Mouse (Mus musculus) liver, postnatal 0 days (tissue): ENCODE measurements around the gene Gpr26. TPM values are rescaled to one million over a fixed set of nuclear protein-coding genes. Genes with fewer than 3 reads are reported as not detected.

Source experiments
- ATAC-seq: fragments of 200-750 bp; cut with Nextera tagmentation; 2 replicates; pipeline ENCODE4 v1.8.0; 2017; ENCODE audit warnings: mild to moderate bottlenecking, moderate library complexity
- DNase-seq: peaks from one replicate; pipeline ENCODE4 v3.0.0-alpha.2; 2016
- H3K27ac ChIP-seq: fragments of 300-500 bp; sonication (generic); 2 replicates; pipeline ENCODE4 v1.5.1; 2014; ENCODE audit warnings: antibody characterized with exemption, moderate library complexity, mild to moderate bottlenecking, low read depth
- H3K27me3 ChIP-seq: fragments of 300-500 bp; sonication (generic); 2 replicates; pipeline ENCODE4 v1.6.1; 2014; ENCODE audit warnings: low read length, control low read depth, mixed read lengths; ENCODE audit not compliant: insufficient read depth
- H3K36me3 ChIP-seq: fragments of 300-500 bp; sonication (generic); replicated peaks from 2 replicates; pipeline ENCODE4 v1.6.1; 2014; ENCODE audit warnings: mild to moderate bottlenecking, control low read depth, low read length, moderate library complexity, mixed read lengths; ENCODE audit not compliant: insufficient read depth
- H3K4me1 ChIP-seq: fragments of 300-500 bp; sonication (generic); 2 replicates; pipeline ENCODE4 v1.6.1; 2014; ENCODE audit warnings: antibody characterized with exemption, mild to moderate bottlenecking, control low read depth; ENCODE audit not compliant: insufficient read depth
- H3K4me2 ChIP-seq: fragments of 300-500 bp; sonication (generic); 2 replicates; pipeline ENCODE4 v1.6.1; 2014; ENCODE audit warnings: low read depth, mild to moderate bottlenecking, low read length, moderate library complexity, mixed read lengths
- H3K4me3 ChIP-seq: fragments of 300-500 bp; sonication (generic); 2 replicates; pipeline ENCODE4 v1.5.1; 2014; ENCODE audit warnings: low read depth, low read length
- H3K9ac ChIP-seq: fragments of 300-500 bp; sonication (generic); replicated peaks from 2 replicates; pipeline ENCODE4 v1.6.1; 2014; ENCODE audit warnings: mild to moderate bottlenecking, moderate library complexity
- H3K9me3 ChIP-seq: fragments of 300-500 bp; sonication (generic); 2 replicates; pipeline ENCODE4 v1.6.1; 2016; ENCODE audit warnings: mild to moderate bottlenecking, control low read depth, low read length, mixed read lengths
- CTCF ChIP-seq: sonication (generic); IDR thresholded peaks from 2 replicates; pipeline ENCODE4 v1.5.1; 2016; ENCODE audit warnings: antibody characterized with exemption, low read depth
- EP300 ChIP-seq: IDR thresholded peaks from 2 replicates; pipeline ENCODE4 v1.6.1; 2016; ENCODE audit warnings: antibody characterized with exemption, low read depth, mild to moderate bottlenecking
- WGBS: fragments of 180-500 bp; shearing (Covaris S2); extraction: QIAGEN DNeasy Blood & Tissue Kit; methylation state at CpG from one replicate; pipeline ENCODE4 v1.1.7; 2014; ENCODE audit not compliant: insufficient replicate concordance; 5-methylcytosine and 5-hydroxymethylcytosine counted together
- polyA plus RNA-seq: library from polyadenylated mRNA; unstranded; fragments of >200 nt; fragmentation: Nextera tagmentation; extraction: Ambion mirVana; gene quantifications from 2 replicates; pipeline ENCODE4 v1.2.1, GENCODE M21; 2015

Gene Gpr26
- polyA plus RNA-seq, 1 experiment from 2014 or later, result not detected

- ATAC-seq (no peak), DNase-seq (no peak)
- Histone ChIP-seq H3K9me3 (no peaks in the 10 kb centered on the region), H3K27me3 (no peaks in the 10 kb centered on the region), H3K36me3 (no peaks in the 10 kb centered on the region), H3K27ac (no peak overlapping the region), H3K4me3 (no peak overlapping the region), H3K4me1 (no peaks in the 10 kb centered on the region), H3K4me2 (no peak overlapping the region), H3K9ac (no peak overlapping the region)
- no peak for TF ChIP-seq EP300
- TF ChIP-seq CTCF, result no peak
- WGBS, result 8% methylated on average over 3 of the region's 3 CpGs
Measured at GRCm38 (mm10) chr7:132015193-132015592, 48.9 kb downstream of the Gpr26 start.

GRCm38 (mm10) chr7:132015933-132016332 is 49.7 kb downstream of the Gpr26 start:
- Histone ChIP-seq H3K4me3 (no peak overlapping the region), H3K27me3 (no peaks in the 10 kb centered on the region), H3K36me3 (no peaks in the 10 kb centered on the region), H3K9me3 (no peaks in the 10 kb centered on the region), H3K4me1 (no peaks in the 10 kb centered on the region), H3K4me2 (no peak overlapping the region), H3K9ac (no peak overlapping the region), H3K27ac (no peak overlapping the region)
- 68% methylated on average over 3 of the region's 3 CpGs for WGBS
- no peak for ATAC-seq
- no peak for DNase-seq
- no peak for TF ChIP-seq EP300
- no peak for TF ChIP-seq CTCF

GRCm38 (mm10) chr7:132025591-132025990 is 59.3 kb downstream of the Gpr26 start:
- ATAC-seq (no peak), DNase-seq (no peak)
- Histone ChIP-seq H3K36me3 (no peaks in the 10 kb centered on the region), H3K27ac (no peak overlapping the region), H3K27me3 (no peaks in the 10 kb centered on the region), H3K4me3 (no peak overlapping the region), H3K9ac (no peak overlapping the region), H3K4me2 (no peak overlapping the region), H3K4me1 (no peaks in the 10 kb centered on the region), H3K9me3 (no peaks in the 10 kb centered on the region)
- no peak for TF ChIP-seq EP300
- no peak for TF ChIP-seq CTCF
- WGBS, result 51% methylated on average over 6 of the region's 6 CpGs

- Histone ChIP-seq H3K9ac (no peak overlapping the region), H3K27me3 (no peaks in the 10 kb centered on the region), H3K4me1 (no peaks in the 10 kb centered on the region), H3K4me2 (no peak overlapping the region), H3K4me3 (no peak overlapping the region), H3K36me3 (no peaks in the 10 kb centered on the region), H3K9me3 (no peaks in the 10 kb centered on the region), H3K27ac (no peak overlapping the region)
- no peak for TF ChIP-seq EP300
- TF ChIP-seq CTCF, result no peak
- DNase-seq (no peak), ATAC-seq (no peak)
- 57% methylated on average over 6 of the region's 6 CpGs for WGBS
Measured at GRCm38 (mm10) chr7:132026671-132027070, 60.4 kb downstream of the Gpr26 start.

GRCm38 (mm10) chr7:132031940-132032531 is 65.8 kb downstream of the Gpr26 start:
- H3K27me3 ChIP-seq, result no peaks in the 10 kb centered on the region
- no peaks in the 10 kb centered on the region for H3K36me3 ChIP-seq
- no peaks in the 10 kb centered on the region for H3K4me1 ChIP-seq
- no peak overlapping the region for H3K27ac ChIP-seq
- no peak overlapping the region for H3K4me2 ChIP-seq
- ATAC-seq (no peak), DNase-seq (no peak)
- no peak overlapping the region for H3K4me3 ChIP-seq
- no peaks in the 10 kb centered on the region for H3K9me3 ChIP-seq
- TF ChIP-seq EP300, result no peak
- TF ChIP-seq CTCF, result no peak
- WGBS, result 52% methylated on average over 6 of the region's 6 CpGs
- no peak overlapping the region for H3K9ac ChIP-seq

Other genes starting within 250 kb of the Gpr26 start
- gene Cpxm2, start 188.3 kb downstream of the Gpr26 start, polyA plus RNA-seq, result 0.56 and 0.73 TPM in 2 replicates